Mouse (Mus musculus): ENCODE data around the gene Cplane1.
A peak's percentile ranks its signal among the peaks of the same experiment; 100 is the strongest.
"Not testable (repeated sequence)": the region's sequence is repeated elsewhere in the genome, so short reads cannot be mapped to it uniquely, and the experiment has no call there.

Gene Cplane1

GRCm38 (mm10) chr15:8168591-8169265 is at the start of gene Cplane1:
Cplane1 (plus strand) TSS chr15:8169106.
- peak; percentile 95 for DNase-seq (ENCODE audit: low spot score)

GRCm38 (mm10) chr15:8129281-8129680 is 39.6 kb upstream of the Cplane1 start:
- no peak for DNase-seq (ENCODE audit: low spot score)

GRCm38 (mm10) chr15:8131268-8131667 is 37.6 kb upstream of the Cplane1 start:
- no peak for DNase-seq (ENCODE audit: low spot score)

GRCm38 (mm10) chr15:8131761-8132160 is 37.1 kb upstream of the Cplane1 start:
- DNase-seq (ENCODE audit: low spot score): no peak

- DNase-seq (ENCODE audit: low spot score): no peak
Observed at GRCm38 (mm10) chr15:8135606-8136005, 33.3 kb upstream of the Cplane1 start.

GRCm38 (mm10) chr15:8161841-8162240 is 7.1 kb upstream of the Cplane1 start:
- no peak for DNase-seq (ENCODE audit: low spot score)

GRCm38 (mm10) chr15:8169266-8169746 is 400 bp downstream of the Cplane1 start:
- no peak for DNase-seq (ENCODE audit: low spot score)

- DNase-seq (ENCODE audit: low spot score): no peak
Observed at GRCm38 (mm10) chr15:8189563-8189962, 20.7 kb downstream of the Cplane1 start.

- DNase-seq (ENCODE audit: low spot score): no peak
Observed at GRCm38 (mm10) chr15:8190435-8190834, 21.5 kb downstream of the Cplane1 start.

- no peak for DNase-seq (ENCODE audit: low spot score)
Observed at GRCm38 (mm10) chr15:8200317-8200716, 31.4 kb downstream of the Cplane1 start.

- DNase-seq (ENCODE audit: low spot score): no peak
Observed at GRCm38 (mm10) chr15:8208362-8208761, 39.5 kb downstream of the Cplane1 start.

- DNase-seq (ENCODE audit: low spot score): no peak
Observed at GRCm38 (mm10) chr15:8214811-8215210, 45.9 kb downstream of the Cplane1 start.

GRCm38 (mm10) chr15:8234167-8234566 is 65.3 kb downstream of the Cplane1 start:
- DNase-seq (ENCODE audit: low spot score): not testable (repeated sequence)

GRCm38 (mm10) chr15:8265946-8266345 is 97.0 kb downstream of the Cplane1 start:
- DNase-seq (ENCODE audit: low spot score): no peak

GRCm38 (mm10) chr15:8267211-8267610 is 98.3 kb downstream of the Cplane1 start:
- no peak for DNase-seq (ENCODE audit: low spot score)

- DNase-seq (ENCODE audit: low spot score): no peak
Observed at GRCm38 (mm10) chr15:8268231-8268630, 99.3 kb downstream of the Cplane1 start.

- no peak for DNase-seq (ENCODE audit: low spot score)
Observed at GRCm38 (mm10) chr15:8271952-8272351, 103.0 kb downstream of the Cplane1 start.

- not testable (repeated sequence) for DNase-seq (ENCODE audit: low spot score)
Observed at GRCm38 (mm10) chr15:8277916-8278315, 109.0 kb downstream of the Cplane1 start.

GRCm38 (mm10) chr15:8279320-8279779 is 110.4 kb downstream of the Cplane1 start:
- DNase-seq (ENCODE audit: low spot score): peak; percentile 15

GRCm38 (mm10) chr15:8279929-8280610 is 111.2 kb downstream of the Cplane1 start:
- DNase-seq (ENCODE audit: low spot score): peak; percentile 7

GRCm38 (mm10) chr15:8281701-8282100 is 112.8 kb downstream of the Cplane1 start:
- no peak for DNase-seq (ENCODE audit: low spot score)

GRCm38 (mm10) chr15:8282155-8282554 is 113.2 kb downstream of the Cplane1 start:
- DNase-seq (ENCODE audit: low spot score): no peak

- DNase-seq (ENCODE audit: low spot score): no peak
Observed at GRCm38 (mm10) chr15:8291251-8291650, 122.3 kb downstream of the Cplane1 start.
